Mouse (Mus musculus): ENCODE results near the gene Gsta1. TPM values are rescaled to one million over a fixed set of nuclear protein-coding genes. Genes with fewer than 3 reads are reported as not detected.
A peak's percentile ranks its signal among the peaks of the same experiment; 100 is the strongest.
"Not testable (repeated sequence)": the region's sequence is repeated elsewhere in the genome, so short reads cannot be mapped to it uniquely, and the experiment has no call there.

Gsta1 gene
- total RNA-seq (2015) (not detected in 2 replicates), total RNA-seq (2017) (not detected in 2 replicates)

GRCm38 (mm10) chr9:78230461-78230860 lies at the start of gene Gsta1:
Gene Gsta1, plus strand, starts transcription at chr9:78230656.
- not testable (repeated sequence) for ATAC-seq (replicated peaks; ENCODE audit: poor library complexity)

DNA sequence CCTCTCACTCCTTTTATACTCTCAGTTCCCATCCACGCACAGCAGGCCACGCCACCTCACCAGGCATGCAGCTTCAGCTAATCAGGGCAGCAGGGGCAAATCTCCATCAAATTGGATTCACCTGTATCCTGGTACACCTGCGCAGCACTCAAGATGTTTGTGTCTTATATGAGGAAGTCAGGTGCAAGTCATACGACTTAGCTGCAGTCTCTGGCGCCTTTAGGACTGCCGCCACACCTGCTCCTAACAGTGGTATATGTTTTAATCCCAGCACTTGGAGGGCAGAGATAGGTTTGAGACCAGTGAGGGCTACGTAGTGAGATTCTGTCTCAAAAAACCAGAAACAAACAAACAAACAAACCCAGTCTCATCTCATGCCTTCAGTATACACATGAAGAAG lies 48.0 kb upstream of the Gsta1 start, which contains the start of gene Gsta4:
TSS of gene Gsta4 (plus strand) at position 301 of the 400 bp plus-strand sequence.
- not testable (repeated sequence) for ATAC-seq (replicated peaks; ENCODE audit: poor library complexity)

DNA sequence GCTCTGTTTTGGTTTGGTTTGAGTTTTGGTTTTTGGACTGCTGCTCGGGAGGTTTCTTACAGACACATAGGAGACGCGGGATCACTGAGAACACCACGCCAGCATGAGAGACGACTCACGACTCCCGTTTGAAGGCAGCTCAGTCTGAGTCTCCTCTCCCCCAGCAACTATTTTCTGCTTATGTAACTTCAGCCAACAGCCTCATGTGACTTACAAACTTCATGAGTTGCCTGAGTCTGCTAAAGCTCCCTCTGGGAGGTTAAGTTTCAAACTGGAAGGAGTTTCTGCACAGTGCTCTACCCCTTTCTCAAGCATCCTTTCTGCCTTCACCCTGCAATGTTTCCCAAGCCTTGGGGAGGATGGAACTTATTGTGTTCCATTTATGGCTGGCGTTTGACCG lies 44.8 kb upstream of the Gsta1 start:
- ATAC-seq (replicated peaks; ENCODE audit: poor library complexity), result no peak

DNA sequence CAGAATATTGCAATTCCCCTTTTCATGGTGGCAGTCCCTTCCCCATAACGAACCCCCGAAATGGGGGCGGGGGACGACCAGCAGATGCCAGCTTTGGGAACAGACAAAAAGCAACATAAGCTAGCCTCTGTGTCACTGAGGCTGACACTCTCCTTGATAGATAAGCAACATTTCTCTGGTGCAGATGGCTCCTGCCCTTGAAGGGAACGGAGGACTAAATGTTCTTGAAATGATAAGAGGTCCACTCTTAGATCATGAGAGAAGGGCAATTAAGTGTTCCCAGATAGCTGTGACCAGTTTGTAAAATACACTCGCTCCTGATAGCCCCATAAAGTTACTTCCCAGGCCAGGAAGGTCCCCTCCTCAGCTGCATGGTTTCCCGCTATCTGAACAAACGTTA lies 41.5 kb upstream of the Gsta1 start:
- ATAC-seq (replicated peaks; ENCODE audit: poor library complexity), result peak; percentile 46

DNA sequence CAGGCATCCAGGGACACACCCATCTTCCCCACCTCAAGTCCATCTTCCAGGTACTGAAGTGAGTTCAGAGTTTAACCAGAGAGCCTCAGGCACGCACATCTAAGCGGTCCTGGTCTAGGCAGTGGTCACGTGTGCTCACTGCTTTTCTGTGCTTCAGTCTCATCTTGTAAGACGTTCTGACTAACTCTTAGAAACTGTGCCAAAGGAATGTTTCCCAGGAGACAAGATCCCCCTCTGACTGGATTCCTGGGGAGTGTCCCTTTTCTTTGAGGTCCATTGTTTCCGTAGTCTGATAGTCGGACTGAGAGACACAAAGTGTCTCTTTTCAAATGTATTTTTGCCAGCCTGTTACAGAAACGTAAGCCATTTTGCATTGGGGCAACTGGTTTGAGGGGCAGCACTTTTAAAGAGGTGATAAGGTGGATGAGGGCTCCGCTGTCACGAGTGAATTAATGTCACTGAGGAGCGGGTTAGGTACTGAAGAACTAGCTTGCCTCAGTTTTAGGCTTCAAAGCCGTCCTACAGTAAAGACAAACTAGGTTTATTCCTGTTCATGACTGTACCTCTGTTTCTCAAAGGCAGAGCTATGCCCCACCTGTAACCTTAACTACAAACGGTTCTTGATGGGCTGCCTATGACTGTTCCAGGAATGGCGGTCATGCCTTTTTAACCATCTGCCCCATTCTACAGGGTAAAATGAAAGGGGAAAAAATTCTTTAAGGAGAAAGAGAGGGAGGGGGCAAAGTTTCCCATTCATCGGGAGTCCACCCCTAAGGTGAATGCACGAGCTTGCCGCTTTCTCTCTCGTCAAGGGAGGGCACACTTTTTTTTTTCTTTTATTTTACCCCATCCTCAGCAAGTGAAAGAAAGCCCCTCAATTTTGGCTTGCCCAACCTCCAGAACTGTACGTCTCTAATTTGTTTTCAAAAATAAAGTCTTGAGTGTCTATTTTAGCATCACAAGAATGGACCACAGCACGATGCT lies 39.5 kb upstream of the Gsta1 start:
- no peak for ATAC-seq (replicated peaks; ENCODE audit: poor library complexity)

- peak; percentile 79 for ATAC-seq (replicated peaks; ENCODE audit: poor library complexity)
Observed at GRCm38 (mm10) chr9:78191736-78192135, 38.7 kb upstream of the Gsta1 start.

GRCm38 (mm10) chr9:78193902-78194597 lies 36.4 kb upstream of the Gsta1 start:
- peak; percentile 82 for ATAC-seq (replicated peaks; ENCODE audit: poor library complexity)

GRCm38 (mm10) chr9:78195034-78195433 lies 35.4 kb upstream of the Gsta1 start:
- no peak for ATAC-seq (replicated peaks; ENCODE audit: poor library complexity)

DNA sequence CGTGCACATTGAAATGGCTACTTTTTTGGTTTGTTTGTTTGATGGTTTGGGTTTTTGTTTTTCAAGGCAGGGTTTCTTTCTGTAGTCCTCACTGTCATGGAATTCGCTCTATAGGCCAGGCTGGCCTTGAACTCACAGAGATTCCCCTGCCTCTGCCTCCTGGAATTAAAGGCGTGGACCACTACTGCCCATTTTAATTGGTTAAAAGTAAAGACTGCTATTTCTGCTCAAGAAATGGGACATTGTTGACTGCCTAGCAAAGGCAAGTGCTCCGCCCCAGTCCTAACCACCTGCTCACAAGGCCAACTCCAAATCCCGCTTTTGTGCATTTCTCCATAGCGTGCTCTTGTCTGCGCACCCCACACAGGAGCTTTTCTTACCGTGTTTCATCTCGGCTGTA lies 32.7 kb upstream of the Gsta1 start:
- no peak for ATAC-seq (replicated peaks; ENCODE audit: poor library complexity)

- ATAC-seq (replicated peaks; ENCODE audit: poor library complexity), result no peak
Observed at GRCm38 (mm10) chr9:78204194-78204593, 26.3 kb upstream of the Gsta1 start.

- ATAC-seq (replicated peaks; ENCODE audit: poor library complexity), result no peak
Observed at GRCm38 (mm10) chr9:78208956-78209355, 21.5 kb upstream of the Gsta1 start.

DNA sequence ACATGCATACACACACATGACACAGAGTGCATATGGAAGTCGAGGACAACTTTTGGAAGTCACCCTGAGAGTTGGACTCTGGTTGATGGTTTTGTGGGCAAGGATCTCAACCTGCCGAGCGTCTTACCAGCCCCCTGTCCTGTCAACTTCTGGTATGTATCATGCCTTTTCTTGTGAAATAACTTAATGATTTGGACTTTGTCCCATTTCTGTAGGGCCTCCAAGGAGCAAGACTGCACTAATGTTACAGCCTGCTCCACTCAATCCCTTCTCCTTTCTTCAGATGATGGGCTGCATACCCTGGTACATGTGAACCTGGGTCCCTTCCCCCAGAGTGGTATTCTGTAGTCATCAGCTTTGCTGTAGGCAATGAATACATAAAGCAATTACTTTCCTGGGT lies 20.4 kb upstream of the Gsta1 start:
- no peak for ATAC-seq (replicated peaks; ENCODE audit: poor library complexity)

DNA sequence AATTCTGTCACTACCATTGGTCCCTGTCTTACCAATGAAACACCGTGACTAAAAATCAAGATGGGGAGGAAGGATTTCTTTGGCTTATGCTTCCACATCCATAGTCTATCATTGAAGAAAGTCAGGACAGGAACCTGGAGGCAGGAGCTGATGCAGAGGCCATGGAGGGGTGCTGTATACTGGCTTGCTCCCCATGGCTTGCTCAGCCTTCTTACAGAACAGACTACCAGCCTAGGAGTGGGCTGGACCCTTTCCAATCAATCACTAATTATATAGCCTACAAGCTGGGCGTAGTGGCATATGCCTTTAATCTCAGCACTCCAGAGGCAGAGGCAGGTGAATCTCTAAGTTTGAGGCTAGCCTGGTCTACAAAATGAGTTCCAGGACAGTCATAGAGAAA lies 19.6 kb upstream of the Gsta1 start:
- ATAC-seq (replicated peaks; ENCODE audit: poor library complexity), result no peak

- ATAC-seq (replicated peaks; ENCODE audit: poor library complexity), result no peak
Observed at GRCm38 (mm10) chr9:78211521-78211920, 18.9 kb upstream of the Gsta1 start.

DNA sequence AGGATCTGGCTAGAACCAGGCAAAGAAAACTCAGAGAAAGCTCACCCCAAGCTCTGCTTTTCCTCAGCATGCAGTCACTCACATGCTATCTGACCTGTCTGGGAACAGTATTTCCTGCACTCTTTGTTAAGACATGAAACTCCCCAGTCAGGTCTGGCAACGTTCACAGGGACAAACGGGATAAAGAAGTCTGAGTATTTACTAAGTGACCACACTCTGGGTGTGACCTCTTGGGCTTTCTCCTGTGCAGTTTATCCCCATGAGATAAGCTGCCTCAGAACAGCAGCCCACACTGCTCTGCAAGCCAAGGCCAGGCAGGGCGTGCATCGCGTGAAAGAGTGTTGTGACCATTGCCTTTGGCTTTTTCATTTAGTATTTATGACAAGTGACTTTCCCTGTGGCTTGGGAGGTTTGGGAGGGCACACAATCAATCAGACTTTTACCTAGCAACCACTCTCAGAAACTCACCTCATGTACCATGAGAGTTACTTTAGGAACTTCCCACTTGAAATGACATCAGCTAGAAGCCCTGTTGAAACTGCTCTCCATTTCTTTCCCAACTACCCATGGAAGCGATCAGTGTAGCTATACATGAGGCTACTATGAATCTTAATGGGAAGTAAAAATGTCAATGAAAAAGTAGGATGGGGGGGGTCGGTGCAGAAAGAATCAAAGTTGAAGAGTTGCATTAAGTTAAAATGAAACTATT lies 18.0 kb upstream of the Gsta1 start:
- peak; percentile 17; the same call in 1 of the 2 replicates for ATAC-seq (replicated peaks; ENCODE audit: poor library complexity)

DNA sequence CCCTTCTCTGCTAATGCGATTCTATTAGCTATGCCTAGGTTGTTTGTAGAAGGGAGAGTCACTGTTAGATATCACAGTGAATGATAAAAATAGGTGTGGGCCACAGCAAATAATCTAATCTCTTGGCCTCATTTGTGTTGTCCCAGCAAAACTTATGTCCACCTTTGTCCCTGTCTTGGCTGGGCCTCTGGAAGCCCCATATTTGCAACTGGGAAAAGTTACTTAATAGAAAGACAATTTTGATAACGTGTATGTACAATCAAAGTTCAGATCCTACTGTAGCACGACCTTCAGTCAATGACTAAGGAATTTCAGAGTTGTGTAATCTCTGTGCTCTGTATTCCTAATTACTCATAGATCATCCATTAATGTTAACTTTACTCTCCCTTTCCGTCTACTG lies 13.4 kb upstream of the Gsta1 start:
- ATAC-seq (replicated peaks; ENCODE audit: poor library complexity), result no peak

DNA sequence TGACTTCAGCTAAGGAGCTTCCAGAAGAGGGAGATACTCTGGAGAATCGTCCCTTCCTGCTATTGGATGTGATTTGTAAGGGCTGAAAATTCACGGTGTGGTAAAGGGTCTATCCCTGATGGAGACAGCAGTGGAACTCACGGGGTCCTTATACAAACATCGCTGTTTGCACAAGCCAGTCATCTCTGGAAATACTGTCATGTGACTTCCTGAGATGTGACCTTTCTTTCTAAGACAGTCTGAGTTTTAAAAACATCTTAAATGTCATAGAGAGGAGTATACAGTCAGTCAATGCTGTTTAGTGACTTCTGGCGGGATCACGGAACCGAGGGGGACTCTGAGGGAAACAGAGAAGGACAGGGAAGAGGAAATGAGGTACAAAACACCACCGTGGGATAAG lies 7.8 kb upstream of the Gsta1 start:
- ATAC-seq (replicated peaks; ENCODE audit: poor library complexity), result no peak

DNA sequence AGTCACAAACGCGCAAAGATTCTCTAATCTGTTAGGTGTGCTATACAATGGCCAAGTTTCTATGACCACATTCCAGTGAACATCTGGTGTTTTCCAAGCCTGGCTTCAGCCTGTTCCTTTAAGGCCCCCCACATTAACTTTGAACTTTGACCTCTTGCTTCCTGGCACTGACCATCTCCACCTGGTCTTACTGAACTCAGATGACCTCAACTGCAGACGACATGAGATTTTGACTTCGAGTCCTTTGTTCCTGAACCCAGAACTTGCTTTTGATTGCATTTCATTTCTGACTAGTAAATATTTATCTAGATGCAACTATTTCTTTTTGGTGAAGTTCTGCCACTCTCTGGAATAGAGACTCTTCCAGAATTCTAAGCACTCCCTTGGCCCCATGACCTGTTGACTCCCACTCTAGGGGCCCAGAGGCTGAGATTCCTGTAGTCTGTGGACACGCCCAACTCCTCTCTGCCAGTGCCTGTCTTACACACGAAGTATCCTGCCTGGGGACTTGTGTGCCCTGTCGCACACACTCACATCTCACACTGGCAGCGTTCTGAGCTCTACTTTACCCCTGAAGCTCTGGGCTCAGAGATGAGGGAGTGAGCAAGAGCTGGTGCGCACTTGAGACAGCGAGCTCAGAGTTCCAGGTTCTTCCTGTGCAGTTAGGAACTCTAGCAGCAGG lies 7.1 kb upstream of the Gsta1 start:
- ATAC-seq (replicated peaks; ENCODE audit: poor library complexity), result no peak

- no peak for ATAC-seq (replicated peaks; ENCODE audit: poor library complexity)
Observed at GRCm38 (mm10) chr9:78224418-78224817, 6.0 kb upstream of the Gsta1 start.

GRCm38 (mm10) chr9:78225304-78225703 lies 5.2 kb upstream of the Gsta1 start:
- ATAC-seq (replicated peaks; ENCODE audit: poor library complexity), result peak; percentile 74

DNA sequence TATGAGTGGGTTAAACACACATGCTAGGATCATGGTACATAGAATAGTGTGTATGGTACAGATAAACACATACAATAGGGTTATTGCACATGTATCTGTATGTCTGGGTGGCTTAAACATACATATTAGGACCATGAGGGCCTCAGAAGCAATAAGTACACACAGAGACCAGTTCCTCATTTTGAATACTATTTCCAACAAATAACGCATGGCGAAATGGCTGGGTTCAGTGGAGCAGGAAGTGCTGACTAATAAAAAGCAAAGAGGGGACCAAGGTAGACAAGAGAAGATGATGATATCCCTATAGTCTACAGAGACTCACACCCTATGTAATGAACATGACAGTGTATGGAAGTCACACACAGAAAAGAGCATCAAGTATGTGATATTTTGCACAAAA lies 2.3 kb upstream of the Gsta1 start:
- ATAC-seq (replicated peaks; ENCODE audit: poor library complexity), result peak; percentile 70
